Mouse (Mus musculus) heart, embryonic 14.5 days (tissue): Measurements from ENCODE around the gene Rpl23. TPM values are rescaled to one million over a fixed set of nuclear protein-coding genes. Genes with fewer than 3 reads are reported as not detected.

Source experiments
- ATAC-seq: fragments of 200-750 bp; cut with Nextera tagmentation; 2 replicates; pipeline ENCODE4 v1.8.0; 2017; ENCODE audit warnings: low read depth, moderate TSS enrichment; ENCODE audit not compliant: insufficient number of reproducible peaks, insufficient read depth, low FRiP score
- H3K27ac ChIP-seq, 2 experiments: fragments of 200-500 bp in 1 of 2; fragments of 300-500 bp in 1 of 2; sonication (generic) in 1 of 2; replicated peaks in 1 of 2; 2 replicates each; pipeline ENCODE4 v1.5.1; 2012 to 2014; ENCODE audit warnings: low read depth in 2 of 2, low read length in 2 of 2, control low read depth in 1 of 2, mild to moderate bottlenecking in 1 of 2, mixed read lengths in 1 of 2; ENCODE audit not compliant: control insufficient read depth in 1 of 2, insufficient read depth in 1 of 2
- H3K27me3 ChIP-seq: fragments of 300-500 bp; sonication (generic); 2 replicates; pipeline ENCODE4 v1.6.1; 2014; ENCODE audit warnings: mild to moderate bottlenecking, low read length, control low read depth; ENCODE audit not compliant: control insufficient read depth, insufficient read depth
- H3K36me3 ChIP-seq: fragments of 300-500 bp; sonication (generic); 2 replicates; pipeline ENCODE4 v1.6.1; 2014; ENCODE audit warnings: mild to moderate bottlenecking, control low read depth, low read length, mixed read lengths; ENCODE audit not compliant: control insufficient read depth, insufficient read depth
- H3K4me1 ChIP-seq, 2 experiments: fragments of 200-500 bp in 1 of 2; fragments of 300-500 bp in 1 of 2; sonication (generic) in 1 of 2; 2 replicates each; pipeline ENCODE4 v1.6.1; 2012 to 2014; ENCODE audit warnings: low read length in 2 of 2, control low read depth in 1 of 2, mixed read lengths in 1 of 2; ENCODE audit not compliant: control insufficient read depth in 2 of 2, insufficient read depth in 2 of 2
- H3K4me2 ChIP-seq: fragments of 300-500 bp; sonication (generic); 2 replicates; pipeline ENCODE4 v1.6.1; 2014; ENCODE audit warnings: mild to moderate bottlenecking, low read length
- H3K4me3 ChIP-seq, 2 experiments: fragments of 200-500 bp in 1 of 2; fragments of 300-500 bp in 1 of 2; sonication (generic) in 1 of 2; 2 replicates each; pipeline ENCODE4 v1.5.1; 2012 to 2014; ENCODE audit warnings: low read length in 2 of 2, mild to moderate bottlenecking in 2 of 2, control low read depth in 1 of 2, low read depth in 1 of 2, moderate library complexity in 1 of 2; ENCODE audit not compliant: control insufficient read depth in 1 of 2, insufficient read depth in 1 of 2
- H3K9ac ChIP-seq: fragments of 300-500 bp; sonication (generic); 2 replicates; pipeline ENCODE4 v1.6.1; 2014; ENCODE audit warnings: mild to moderate bottlenecking, low read length
- H3K9me3 ChIP-seq: fragments of 300-500 bp; sonication (generic); 2 replicates; pipeline ENCODE4 v1.6.1; 2016; ENCODE audit warnings: low read length, control low read depth; ENCODE audit not compliant: control insufficient read depth
- WGBS: fragments of 180-500 bp; shearing (Covaris S2); extraction: QIAGEN DNeasy Blood & Tissue Kit; methylation state at CpG from one replicate; pipeline ENCODE4 v1.1.7; 2014; 5-methylcytosine and 5-hydroxymethylcytosine counted together
- polyA plus RNA-seq: library from polyadenylated mRNA; unstranded; fragments of >200 nt; fragmentation: Nextera tagmentation; extraction: Ambion mirVana; gene quantifications from 2 replicates; pipeline ENCODE4 v1.2.1, GENCODE M21; 2014

The Rpl23 gene
- polyA plus RNA-seq, 1 experiment from 2014 or later = 536 TPM

GRCm38 (mm10) chr11:97825971-97826370 lies 43.7 kb upstream of the Rpl23 start:
- 83% methylated on average over 9 of the region's 9 CpGs for WGBS
- Histone ChIP-seq H3K4me2 (no peak overlapping the region), H3K36me3 (peaks cover 76% of the 10 kb centered on the region)

GRCm38 (mm10) chr11:97825295-97825694 lies 43.1 kb upstream of the Rpl23 start:
- 80% methylated on average over 10 of the region's 10 CpGs for WGBS
- H3K4me1 ChIP-seq = peaks cover 11 to 12% of the 10 kb centered on the region in 2 experiments
- no peak overlapping the region for H3K9ac ChIP-seq
- no peak overlapping the region for H3K4me2 ChIP-seq
- H3K27me3 ChIP-seq = no peaks in the 10 kb centered on the region
- H3K4me3 ChIP-seq = no peak overlapping the region
- peaks cover 75% of the 10 kb centered on the region for H3K36me3 ChIP-seq
- H3K27ac ChIP-seq = no peak overlapping the region
- ATAC-seq = no peak
- H3K9me3 ChIP-seq = no peaks in the 10 kb centered on the region

More at GRCm38 (mm10) chr11:97825971-97826370, 43.7 kb upstream of the Rpl23 start:
- ATAC-seq = no peak
- no peaks in the 10 kb centered on the region for H3K9me3 ChIP-seq
- H3K27ac ChIP-seq = no peak overlapping the region
- H3K27me3 ChIP-seq = no peaks in the 10 kb centered on the region
- H3K4me3 ChIP-seq = no peak overlapping the region
- H3K4me1 ChIP-seq = peaks cover 5 to 8% of the 10 kb centered on the region in 2 experiments
- H3K9ac ChIP-seq = no peak overlapping the region

- Histone ChIP-seq H3K9ac (no peak overlapping the region), H3K4me1 (peaks cover 12 to 13% of the 10 kb centered on the region in 2 experiments), H3K4me3 (no peak overlapping the region), H3K9me3 (no peaks in the 10 kb centered on the region), H3K27ac (no peak overlapping the region), H3K4me2 (no peak overlapping the region), H3K27me3 (no peaks in the 10 kb centered on the region), H3K36me3 (peaks cover 72% of the 10 kb centered on the region)
- ATAC-seq = no peak
- 62% methylated on average over 6 of the region's 6 CpGs for WGBS
These were observed 42.7 kb upstream of the Rpl23 start for GRCm38 (mm10) chr11:97824895-97825294.

GRCm38 (mm10) chr11:97824168-97824567 lies 41.9 kb upstream of the Rpl23 start:
- no peak overlapping the region for H3K4me3 ChIP-seq
- H3K9ac ChIP-seq = no peak overlapping the region
- H3K9me3 ChIP-seq = no peaks in the 10 kb centered on the region
- ATAC-seq = no peak
- H3K36me3 ChIP-seq = peaks cover 68% of the 10 kb centered on the region
- no peaks in the 10 kb centered on the region for H3K27me3 ChIP-seq
- no peak overlapping the region for H3K27ac ChIP-seq
- WGBS = 92% methylated on average over 11 of the region's 11 CpGs
- no peak overlapping the region for H3K4me2 ChIP-seq
- H3K4me1 ChIP-seq = peaks cover 14 to 20% of the 10 kb centered on the region in 2 experiments

GRCm38 (mm10) chr11:97822840-97823603 lies 40.8 kb upstream of the Rpl23 start:
- no peak overlapping the region for H3K9ac ChIP-seq
- H3K4me1 ChIP-seq = peaks cover 25 to 31% of the 10 kb centered on the region in 2 experiments
- 77% methylated on average over 20 of the region's 20 CpGs for WGBS
- no peak overlapping the region for H3K4me3 ChIP-seq
- no peak overlapping the region for H3K4me2 ChIP-seq
- no peak overlapping the region for H3K27ac ChIP-seq
- no peaks in the 10 kb centered on the region for H3K9me3 ChIP-seq
- ATAC-seq = no peak
- H3K36me3 ChIP-seq = peaks cover 62% of the 10 kb centered on the region
- no peaks in the 10 kb centered on the region for H3K27me3 ChIP-seq

- Histone ChIP-seq H3K9me3 (no peaks in the 10 kb centered on the region), H3K4me2 (no peak overlapping the region), H3K27ac (no peak overlapping the region), H3K27me3 (no peaks in the 10 kb centered on the region), H3K9ac (no peak overlapping the region), H3K4me3 (no peak overlapping the region), H3K4me1 (peaks cover 38 to 46% of the 10 kb centered on the region in 2 experiments), H3K36me3 (peaks cover 59% of the 10 kb centered on the region)
- no peak for ATAC-seq
- WGBS = 91% methylated on average over 8 of the region's 8 CpGs
These were observed 39.3 kb upstream of the Rpl23 start for GRCm38 (mm10) chr11:97821401-97822064.

- H3K27ac ChIP-seq = peak overlapping the region in 1 of 2 experiments; percentile 48; a peak in 1 of 4 replicates
- no peak overlapping the region for H3K4me3 ChIP-seq
- 22% methylated on average over 4 of the region's 4 CpGs for WGBS
- no peaks in the 10 kb centered on the region for H3K9me3 ChIP-seq
- no peak; the same call in 1 of the 2 replicates for ATAC-seq
- no peak overlapping the region for H3K9ac ChIP-seq
- H3K4me2 ChIP-seq = no peak overlapping the region
- H3K4me1 ChIP-seq = peaks cover 42 to 50% of the 10 kb centered on the region in 2 experiments
- no peaks in the 10 kb centered on the region for H3K27me3 ChIP-seq
- H3K36me3 ChIP-seq = peaks cover 59% of the 10 kb centered on the region
These were observed 38.6 kb upstream of the Rpl23 start for GRCm38 (mm10) chr11:97820840-97821239.
